Mouse (Mus musculus): ENCODE results near the gene Pp2d1. TPM values are rescaled to one million over a fixed set of nuclear protein-coding genes. Genes with fewer than 3 reads are reported as not detected.

The Pp2d1 gene
- polyA plus RNA-seq, 1 experiment from 2014 or later: 0.19 TPM

DNA sequence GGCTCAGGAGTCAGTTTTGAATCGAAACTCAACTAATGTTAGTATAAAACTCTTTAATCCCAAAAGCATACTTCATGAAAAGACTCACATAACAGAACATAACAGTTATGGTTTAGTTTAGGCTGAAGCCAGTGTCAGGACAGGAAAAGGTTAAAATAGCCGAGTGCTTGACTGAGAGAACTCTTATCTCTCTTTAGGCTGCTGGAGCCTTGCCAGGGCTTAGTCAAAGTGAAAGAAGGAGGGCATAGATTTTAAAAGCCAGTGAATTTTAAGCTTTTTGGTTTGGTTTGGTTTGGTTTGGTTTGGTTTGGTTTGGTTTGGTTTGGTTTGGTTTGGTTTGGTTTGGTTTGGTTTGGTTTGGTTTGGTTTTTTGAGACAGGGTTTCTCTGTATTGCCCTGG is 6.8 kb downstream of the Pp2d1 start:
- no peaks in the 10 kb centered on the region for H3K36me3 ChIP-seq
- no peak overlapping the region for H3K27ac ChIP-seq (ENCODE audit: poor library complexity, severe bottlenecking)
- no peak for ATAC-seq (ENCODE audit: insufficient number of reproducible peaks, low FRiP score)
- 36% methylated on average over 2 of the region's 2 CpGs for WGBS
- H3K4me1 ChIP-seq (replicated peaks): peaks cover 7% of the 10 kb centered on the region; the same call in 1 of the 2 replicates
- no peak overlapping the region for H3K9ac ChIP-seq
- no peaks in the 10 kb centered on the region for H3K27me3 ChIP-seq (replicated peaks)
- no peak overlapping the region for H3K4me2 ChIP-seq
- H3K9me3 ChIP-seq (replicated peaks): no peaks in the 10 kb centered on the region
- H3K4me3 ChIP-seq: no peak overlapping the region

DNA sequence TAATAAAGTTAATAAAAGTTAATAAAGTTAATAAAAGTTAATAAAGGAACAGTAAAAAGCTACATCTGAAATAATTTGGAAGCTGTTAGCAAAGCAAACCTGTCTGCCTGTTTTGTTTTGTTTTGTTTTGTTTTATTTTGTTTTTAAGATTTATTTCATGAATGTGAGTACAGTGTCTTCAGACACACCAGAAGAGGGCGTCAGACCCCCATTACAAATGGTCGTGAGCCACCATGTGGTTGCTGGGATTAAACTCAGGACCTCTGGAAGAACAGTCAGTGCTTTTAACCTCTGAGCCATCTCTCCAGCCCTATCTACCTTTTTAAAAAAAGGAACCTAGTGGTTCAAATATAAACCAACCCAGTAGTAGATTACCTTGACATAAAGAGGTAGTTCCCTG is 8.1 kb downstream of the Pp2d1 start:
- H3K4me3 ChIP-seq: no peak overlapping the region
- no peak overlapping the region for H3K4me2 ChIP-seq
- H3K27ac ChIP-seq (ENCODE audit: poor library complexity, severe bottlenecking): no peak overlapping the region
- no peak overlapping the region for H3K9ac ChIP-seq
- H3K36me3 ChIP-seq: no peaks in the 10 kb centered on the region
- no peaks in the 10 kb centered on the region for H3K27me3 ChIP-seq (replicated peaks)
- 49% methylated on average over 2 of the region's 2 CpGs for WGBS
- ATAC-seq (ENCODE audit: insufficient number of reproducible peaks, low FRiP score): no peak
- H3K4me1 ChIP-seq (replicated peaks): peaks cover 7% of the 10 kb centered on the region; the same call in 1 of the 2 replicates
- no peaks in the 10 kb centered on the region for H3K9me3 ChIP-seq (replicated peaks)

DNA sequence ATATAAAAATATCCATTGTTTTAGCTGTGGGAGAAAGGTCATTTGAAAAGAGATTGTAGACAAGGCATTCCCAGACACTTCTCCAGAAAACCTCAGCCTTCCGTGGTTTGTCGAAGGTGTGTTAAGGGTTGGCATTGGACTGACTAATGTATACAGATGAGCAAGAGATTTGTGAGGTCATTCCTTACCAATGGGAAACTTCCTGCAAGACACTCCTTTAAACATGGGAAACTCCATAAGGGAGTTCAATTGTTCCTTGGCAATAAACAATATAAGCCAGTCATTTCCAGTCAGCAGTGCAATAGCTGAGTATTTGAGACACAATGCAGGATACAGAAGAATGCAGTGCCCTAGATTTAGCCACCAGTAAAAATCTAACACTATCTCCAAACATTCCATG is 11.2 kb downstream of the Pp2d1 start:
- no peak overlapping the region for H3K4me3 ChIP-seq
- H3K9ac ChIP-seq: no peak overlapping the region
- no peaks in the 10 kb centered on the region for H3K9me3 ChIP-seq (replicated peaks)
- no peaks in the 10 kb centered on the region for H3K36me3 ChIP-seq
- no peaks in the 10 kb centered on the region for H3K27me3 ChIP-seq (replicated peaks)
- no peak overlapping the region for H3K27ac ChIP-seq (ENCODE audit: poor library complexity, severe bottlenecking)
- H3K4me2 ChIP-seq: no peak overlapping the region
- ATAC-seq (ENCODE audit: insufficient number of reproducible peaks, low FRiP score): no peak
- WGBS: 67% methylated on average over 2 of the region's 2 CpGs
- H3K4me1 ChIP-seq (replicated peaks): peaks cover 7% of the 10 kb centered on the region; the same call in 1 of the 2 replicates

DNA sequence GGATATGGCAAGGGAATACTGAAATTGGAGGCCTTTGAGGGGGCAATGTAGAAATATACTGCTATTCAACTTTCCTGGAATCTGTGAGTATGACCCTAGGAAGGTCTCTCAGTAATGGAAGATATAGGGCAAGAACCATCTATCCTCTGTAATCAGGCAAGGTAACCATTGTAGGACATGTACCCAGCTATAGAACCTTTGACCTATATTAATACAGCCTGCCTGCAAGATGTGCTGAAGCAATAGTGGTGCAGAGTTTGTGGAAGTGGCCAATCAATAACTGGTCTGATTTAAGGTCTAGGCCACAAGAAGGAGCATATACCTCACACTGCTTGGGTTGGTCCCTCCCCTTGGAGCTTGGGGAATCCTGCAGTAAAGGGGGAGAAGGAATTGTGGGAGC is 18.7 kb downstream of the Pp2d1 start:
- H3K9me3 ChIP-seq (replicated peaks): no peaks in the 10 kb centered on the region
- no peak overlapping the region for H3K4me2 ChIP-seq
- H3K9ac ChIP-seq: no peak overlapping the region
- no peak for ATAC-seq (ENCODE audit: insufficient number of reproducible peaks, low FRiP score)
- H3K36me3 ChIP-seq: peaks cover 5% of the 10 kb centered on the region
- no peaks in the 10 kb centered on the region for H3K4me1 ChIP-seq (replicated peaks)
- H3K27ac ChIP-seq (ENCODE audit: poor library complexity, severe bottlenecking): no peak overlapping the region
- H3K4me3 ChIP-seq: no peak overlapping the region
- H3K27me3 ChIP-seq (replicated peaks): no peaks in the 10 kb centered on the region

DNA sequence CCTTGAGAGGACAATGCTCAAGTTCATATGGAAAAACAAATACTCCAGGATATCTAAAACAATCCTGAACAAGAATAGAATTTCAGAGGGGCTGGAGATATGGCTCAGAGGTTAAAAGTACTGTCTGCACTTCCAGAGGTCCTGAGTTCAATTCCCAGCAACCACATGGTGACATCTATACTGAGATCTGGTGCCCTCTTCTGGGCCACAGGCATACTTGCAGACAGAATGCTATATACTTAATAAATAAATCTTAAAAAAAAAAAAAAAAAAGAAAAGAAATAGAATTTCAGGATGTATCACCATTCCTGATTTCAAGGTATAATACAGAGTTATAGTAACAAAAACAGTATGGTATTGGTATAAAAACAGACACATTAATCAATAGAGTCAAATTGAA is 19.9 kb downstream of the Pp2d1 start:
- Histone ChIP-seq H3K4me3 (no peak overlapping the region), H3K9me3 (replicated peaks) (no peaks in the 10 kb centered on the region), H3K27me3 (replicated peaks) (no peaks in the 10 kb centered on the region), H3K4me1 (replicated peaks) (no peaks in the 10 kb centered on the region), H3K9ac (no peak overlapping the region), H3K4me2 (no peak overlapping the region), H3K36me3 (peaks cover 9% of the 10 kb centered on the region), H3K27ac (ENCODE audit: poor library complexity, severe bottlenecking) (no peak overlapping the region)
- no peak for ATAC-seq (ENCODE audit: insufficient number of reproducible peaks, low FRiP score)

DNA sequence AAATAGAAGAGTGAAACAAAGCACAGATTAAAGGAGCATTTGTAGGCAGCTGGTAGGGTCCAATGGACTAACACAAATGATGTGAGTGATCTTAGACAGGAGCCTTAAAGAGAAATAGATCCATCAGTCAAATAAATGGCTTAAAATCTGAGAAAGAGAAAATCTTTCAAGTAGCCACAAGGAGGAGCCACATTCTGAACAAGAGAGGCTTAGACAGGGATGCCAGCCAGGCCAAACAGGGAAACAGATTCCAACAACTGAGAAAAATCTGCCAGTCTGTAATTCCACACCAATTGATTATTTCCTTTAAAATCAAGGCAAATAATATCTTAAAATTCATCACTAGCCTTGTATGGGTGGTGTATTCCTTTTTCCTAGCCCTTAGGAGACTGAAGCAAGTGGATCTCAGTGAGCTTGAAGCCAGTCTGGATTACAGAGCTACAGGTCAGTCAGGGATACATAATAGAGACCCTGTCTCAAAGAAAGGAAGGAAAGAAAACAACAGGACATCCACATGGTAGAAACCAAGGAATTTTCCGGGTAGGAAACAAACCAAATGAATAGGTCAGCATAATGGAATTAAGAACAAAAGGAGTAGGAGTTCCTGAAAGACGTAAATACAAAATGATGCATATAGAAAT is 26.8 kb downstream of the Pp2d1 start:
- Histone ChIP-seq H3K9ac (no peak overlapping the region), H3K4me3 (no peak overlapping the region), H3K4me1 (replicated peaks) (no peaks in the 10 kb centered on the region), H3K9me3 (replicated peaks) (no peaks in the 10 kb centered on the region), H3K4me2 (no peak overlapping the region), H3K36me3 (peaks cover 15% of the 10 kb centered on the region), H3K27ac (ENCODE audit: poor library complexity, severe bottlenecking) (no peak overlapping the region), H3K27me3 (replicated peaks) (no peaks in the 10 kb centered on the region)
- no peak; the same call in 1 of the 2 replicates for ATAC-seq (ENCODE audit: insufficient number of reproducible peaks, low FRiP score)
- WGBS: 87% methylated on average over 2 of the region's 2 CpGs

DNA sequence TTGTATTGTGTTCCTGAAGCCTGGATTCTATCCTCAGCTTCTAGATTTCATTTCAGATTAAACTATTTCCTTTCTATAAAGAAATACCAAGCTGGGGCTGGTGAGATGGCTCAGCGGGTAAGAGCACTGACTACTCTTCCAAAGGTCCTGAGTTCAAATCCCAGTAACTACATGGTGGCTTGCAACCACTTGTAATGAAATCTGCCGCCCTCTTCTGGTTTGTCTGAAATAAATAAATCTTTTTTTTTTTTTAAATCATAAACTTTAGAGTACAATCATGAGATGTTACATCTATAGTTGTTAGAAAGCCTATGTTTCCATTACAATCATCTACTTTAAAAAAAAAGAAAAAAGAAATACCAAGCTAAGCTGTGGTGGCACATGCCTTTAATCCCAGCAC is 36.3 kb downstream of the Pp2d1 start:
- ATAC-seq (ENCODE audit: insufficient number of reproducible peaks, low FRiP score): no peak
- H3K27ac ChIP-seq (ENCODE audit: poor library complexity, severe bottlenecking): no peak overlapping the region
- H3K4me3 ChIP-seq: no peak overlapping the region
- H3K4me2 ChIP-seq: no peak overlapping the region
- H3K4me1 ChIP-seq (replicated peaks): no peaks in the 10 kb centered on the region
- H3K36me3 ChIP-seq: peaks cover 57% of the 10 kb centered on the region
- 95% methylated on average over 2 of the region's 2 CpGs for WGBS
- H3K9me3 ChIP-seq (replicated peaks): no peaks in the 10 kb centered on the region
- H3K9ac ChIP-seq: no peak overlapping the region
- H3K27me3 ChIP-seq (replicated peaks): no peaks in the 10 kb centered on the region

DNA sequence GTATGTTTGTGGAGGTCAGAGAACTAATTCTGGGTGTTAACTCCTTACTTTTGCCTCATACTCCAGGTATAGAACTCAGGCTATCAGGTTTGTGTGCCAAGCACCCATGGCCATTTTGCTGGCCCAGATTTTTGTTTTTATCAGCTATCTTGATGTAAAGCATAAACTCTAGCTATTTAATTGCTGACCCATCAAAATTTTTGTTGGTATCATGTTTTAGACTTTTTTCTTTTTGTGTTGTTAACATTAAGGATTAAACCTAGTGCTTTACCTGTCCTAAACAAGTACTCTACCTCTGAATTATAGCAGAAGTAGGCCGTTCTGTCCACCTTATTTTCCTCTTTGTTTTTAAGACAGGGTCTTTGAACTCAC is 50.3 kb downstream of the Pp2d1 start:
- no peak for ATAC-seq (ENCODE audit: insufficient number of reproducible peaks, low FRiP score)
- no peaks in the 10 kb centered on the region for H3K9me3 ChIP-seq (replicated peaks)
- no peak overlapping the region for H3K4me2 ChIP-seq
- H3K4me1 ChIP-seq (replicated peaks): no peaks in the 10 kb centered on the region
- 93% methylated on average over 1 of the region's 1 CpGs for WGBS
- H3K27ac ChIP-seq (ENCODE audit: poor library complexity, severe bottlenecking): no peak overlapping the region
- H3K27me3 ChIP-seq (replicated peaks): no peaks in the 10 kb centered on the region
- no peak overlapping the region for H3K4me3 ChIP-seq
- H3K36me3 ChIP-seq: peaks cover 25% of the 10 kb centered on the region
- no peak overlapping the region for H3K9ac ChIP-seq

DNA sequence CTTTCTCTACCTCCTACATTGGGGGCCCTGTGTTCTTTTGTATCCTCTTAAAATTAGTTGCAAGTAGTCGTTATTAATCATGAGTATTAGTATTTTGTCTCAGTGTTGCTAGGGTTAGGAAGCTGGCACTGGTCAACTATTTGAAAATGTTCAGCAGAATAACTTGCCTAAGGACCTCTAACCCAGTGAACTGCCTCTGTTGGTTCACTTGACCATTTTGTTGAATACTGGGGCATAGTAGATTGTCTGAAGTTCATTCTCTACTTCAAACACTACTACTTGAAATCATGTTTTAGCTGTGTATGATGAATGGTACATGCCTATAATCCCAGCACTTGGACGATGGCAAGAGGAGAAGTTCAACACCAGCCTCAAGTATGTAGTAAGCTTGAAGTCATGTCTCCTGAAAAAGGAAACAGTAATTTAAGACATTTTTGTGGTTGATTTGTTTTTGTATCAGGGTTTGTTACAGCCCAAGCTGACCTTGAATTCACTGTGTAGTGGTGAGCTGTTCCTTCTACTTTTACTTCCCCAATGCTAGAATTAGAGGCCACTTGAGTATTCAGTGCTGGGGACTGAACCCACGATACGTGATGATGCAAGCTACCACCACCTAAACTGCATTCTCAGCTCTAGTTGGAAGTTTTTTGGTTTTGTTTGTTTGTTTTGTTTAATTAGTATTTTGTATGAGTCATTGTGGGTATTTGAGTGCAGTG is 50.8 kb downstream of the Pp2d1 start:
- Histone ChIP-seq H3K9me3 (replicated peaks) (no peaks in the 10 kb centered on the region), H3K4me3 (no peak overlapping the region), H3K27me3 (replicated peaks) (no peaks in the 10 kb centered on the region), H3K4me1 (replicated peaks) (no peaks in the 10 kb centered on the region), H3K27ac (ENCODE audit: poor library complexity, severe bottlenecking) (no peak overlapping the region), H3K9ac (no peak overlapping the region), H3K4me2 (no peak overlapping the region), H3K36me3 (peaks cover 22% of the 10 kb centered on the region)
- WGBS: 90% methylated on average over 4 of the region's 4 CpGs
- ATAC-seq (ENCODE audit: insufficient number of reproducible peaks, low FRiP score): no peak

DNA sequence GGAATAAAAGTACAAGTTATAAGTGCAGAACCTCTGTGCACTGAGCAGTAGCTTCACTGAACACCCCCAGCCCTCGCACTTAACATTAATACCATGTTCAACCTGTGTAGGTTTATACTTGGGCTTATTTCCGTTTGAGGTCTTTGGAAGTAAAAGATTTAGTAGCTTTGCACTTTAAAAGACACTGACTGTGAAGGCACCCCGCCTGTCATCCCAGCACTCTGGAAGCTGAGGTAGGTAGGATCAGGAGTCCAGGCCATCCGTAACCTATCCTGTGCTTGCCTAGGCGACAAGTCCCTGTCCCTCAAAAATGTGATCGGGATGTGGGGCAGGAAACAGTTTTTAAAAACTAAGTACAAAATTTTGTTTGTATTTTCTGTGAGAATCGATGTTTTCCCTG is 58.8 kb downstream of the Pp2d1 start:
- 47% methylated on average over 7 of the region's 7 CpGs for WGBS
- Histone ChIP-seq H3K4me1 (replicated peaks) (peaks cover 16% of the 10 kb centered on the region), H3K4me3 (peak overlapping the region; percentile 81), H3K27me3 (replicated peaks) (no peaks in the 10 kb centered on the region), H3K27ac (ENCODE audit: poor library complexity, severe bottlenecking) (no peak overlapping the region), H3K9ac (peak overlapping the region; percentile 91), H3K4me2 (peak overlapping the region; percentile 77), H3K36me3 (peaks cover 4% of the 10 kb centered on the region; the same call in 1 of the 2 replicates), H3K9me3 (replicated peaks) (no peaks in the 10 kb centered on the region)
- no peak for ATAC-seq (ENCODE audit: insufficient number of reproducible peaks, low FRiP score)

DNA sequence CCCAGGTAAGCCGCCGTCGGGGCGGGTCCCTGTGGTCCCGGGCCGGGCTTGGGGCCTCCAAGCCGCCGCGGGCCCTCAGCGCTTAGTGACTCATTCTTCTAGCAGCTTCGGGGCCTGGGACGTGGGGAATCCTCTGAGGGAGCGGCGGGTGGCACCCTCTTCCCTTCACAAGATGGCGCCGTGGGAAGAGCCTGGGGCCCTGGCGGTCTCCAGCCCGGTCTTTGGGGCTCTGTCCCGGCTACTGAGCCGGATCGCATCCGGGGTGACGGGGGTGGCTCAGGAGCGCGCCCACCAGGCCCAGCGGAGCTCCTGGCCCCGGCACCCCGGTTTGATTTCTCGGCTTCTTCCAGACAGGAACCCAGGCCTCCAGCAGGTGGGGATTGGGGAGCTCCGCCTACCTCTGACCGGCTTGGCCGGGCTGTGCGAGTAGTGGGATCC is 59.6 kb downstream of the Pp2d1 start:
- H3K36me3 ChIP-seq: peaks cover 2% of the 10 kb centered on the region; the same call in 1 of the 2 replicates
- H3K27ac ChIP-seq (ENCODE audit: poor library complexity, severe bottlenecking): peak overlapping the region; percentile 96
- peak overlapping the region; percentile 81 for H3K4me3 ChIP-seq
- peaks cover 16% of the 10 kb centered on the region for H3K4me1 ChIP-seq (replicated peaks)
- H3K9ac ChIP-seq: peak overlapping the region; percentile 91
- peak overlapping the region; percentile 77 for H3K4me2 ChIP-seq
- no peaks in the 10 kb centered on the region for H3K9me3 ChIP-seq (replicated peaks)
- H3K27me3 ChIP-seq (replicated peaks): no peaks in the 10 kb centered on the region
- 0 out of 2 replicates have a peak, but pooled peaks have one; percentile 7 for ATAC-seq (ENCODE audit: insufficient number of reproducible peaks, low FRiP score)
- WGBS: under 1% methylated on average over 33 of the region's 33 CpGs
